Mouse (Mus musculus) embryo, embryonic 11.5 days (tissue): ENCODE measurements at regions not wholly inside any gene's neighbourhood (a gene's known extent, or its start where the extent isn't known, plus 50 kb on each side); places are given as distances from the start of the nearest gene placed in this dataset.

Experiments
- DNase-seq: peaks from one replicate; pipeline ENCODE4 v3.0.0-alpha.2; 2012; ENCODE audit warnings: low read depth, low spot score

DNA sequence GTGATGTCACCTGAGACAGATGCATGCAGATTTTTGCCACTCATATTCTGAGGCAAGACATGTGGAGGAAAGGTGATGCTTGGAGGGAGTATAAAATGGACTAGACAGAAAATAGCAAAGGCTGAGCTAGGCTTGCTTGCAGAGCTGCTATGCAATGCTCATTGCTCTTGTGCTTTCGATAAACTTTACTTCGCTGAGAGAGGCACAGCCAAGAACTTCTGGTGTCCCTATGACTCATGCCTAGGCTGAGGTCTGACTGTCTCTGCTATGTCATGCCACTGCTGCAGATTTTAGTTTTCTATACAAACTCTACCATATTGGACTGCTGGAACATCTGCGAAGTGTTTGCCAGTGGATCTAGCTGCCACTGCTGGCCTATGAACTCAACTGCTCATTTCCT is 687.5 kb upstream of the Pou3f3 start:
- DNase-seq, result no peak

DNA sequence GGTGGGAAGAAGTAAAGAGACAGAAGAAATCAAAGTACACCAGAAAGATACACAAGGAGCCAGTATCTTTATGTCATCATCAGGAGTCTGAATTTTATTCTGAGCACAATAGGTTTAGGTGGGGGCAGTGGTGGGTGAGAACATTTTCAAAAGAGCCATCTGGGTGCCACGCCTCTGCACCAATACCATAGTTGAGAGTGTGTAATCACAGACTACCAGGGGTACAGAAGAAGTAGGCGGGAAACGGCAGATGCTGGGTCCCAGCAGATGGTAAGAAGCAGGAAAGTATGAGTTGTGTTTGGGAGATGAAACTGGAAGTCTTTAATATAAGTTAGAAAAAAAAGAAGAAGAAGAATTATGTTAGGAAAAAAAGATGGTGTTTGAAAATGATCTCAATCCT is 682.7 kb upstream of the Pou3f3 start:
- DNase-seq, result no peak

DNA sequence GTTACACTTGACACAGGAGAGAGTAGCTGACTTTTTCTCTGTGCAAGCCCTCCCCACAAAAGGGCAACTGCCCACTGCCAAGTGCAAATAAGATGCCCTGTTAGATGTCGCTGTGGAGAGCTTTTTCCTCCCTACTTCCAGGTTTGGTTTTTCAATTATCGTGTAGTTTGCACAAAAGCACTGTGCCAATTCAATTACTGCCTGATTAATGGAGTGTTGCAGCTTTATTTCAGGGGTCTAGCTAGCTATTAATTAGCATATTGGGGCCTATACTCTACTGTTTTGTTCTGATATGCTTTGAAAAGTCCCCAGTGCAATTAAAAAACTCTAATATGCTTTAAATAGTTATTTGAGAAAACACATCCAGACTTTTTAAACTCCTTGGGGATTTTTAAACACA is 676.6 kb upstream of the Pou3f3 start:
- no peak for DNase-seq

DNA sequence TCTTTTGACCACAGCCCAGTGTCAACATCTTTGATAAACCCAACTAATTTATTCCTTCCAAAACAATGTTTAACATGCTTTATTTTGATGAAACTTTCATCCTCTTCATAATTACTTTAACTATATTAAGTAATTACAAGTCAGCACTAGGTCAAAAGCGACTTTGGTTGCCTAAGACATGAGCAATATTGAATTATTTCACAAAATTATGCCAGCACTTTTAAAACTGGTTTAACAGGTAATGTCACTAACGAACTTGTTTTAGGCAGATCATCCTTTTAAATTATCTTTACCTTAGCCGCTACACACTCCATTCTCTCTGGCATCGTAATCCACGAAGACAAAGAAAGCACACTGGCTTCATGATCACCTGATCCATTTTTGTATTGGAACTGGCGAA is 669.8 kb upstream of the Pou3f3 start:
- no peak for DNase-seq

DNA sequence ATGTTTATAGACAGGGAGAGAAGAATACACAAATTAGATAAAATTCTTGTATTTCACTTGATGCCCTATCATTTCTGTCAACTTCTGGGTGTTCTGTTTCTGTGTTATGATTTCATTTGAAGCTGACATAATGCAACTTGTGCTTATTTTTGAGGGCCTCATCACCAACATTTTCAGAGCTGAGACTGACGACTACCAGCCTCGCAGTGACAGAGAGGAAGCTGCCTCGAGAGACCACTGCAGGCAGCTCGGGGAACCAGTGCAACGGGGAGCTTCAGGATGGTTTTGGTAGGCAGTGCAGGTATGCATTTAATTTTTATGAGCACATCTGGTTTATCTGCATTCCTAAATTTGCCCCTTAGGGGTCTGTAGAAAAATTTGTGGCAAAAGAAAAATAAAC is 669.1 kb upstream of the Pou3f3 start:
- no peak for DNase-seq

DNA sequence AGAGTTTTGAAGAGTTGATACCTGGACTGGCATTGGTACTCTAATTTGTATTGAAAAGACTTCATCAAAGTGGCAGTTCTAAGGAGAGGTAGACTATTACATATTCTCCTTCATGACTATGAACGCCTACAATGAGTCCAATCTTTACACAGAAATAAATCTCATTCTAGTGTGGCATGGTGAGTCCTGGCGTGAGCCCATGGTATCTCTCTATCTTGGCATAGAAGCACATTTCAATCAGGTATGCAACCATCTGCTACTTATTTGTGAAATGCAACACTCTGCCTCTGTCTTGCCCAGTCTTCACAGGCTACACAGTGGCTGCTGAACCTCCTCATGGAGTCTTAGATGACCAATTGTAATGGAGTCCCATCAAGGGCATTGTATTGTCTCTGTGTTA is 661.8 kb upstream of the Pou3f3 start:
- no peak for DNase-seq

DNA sequence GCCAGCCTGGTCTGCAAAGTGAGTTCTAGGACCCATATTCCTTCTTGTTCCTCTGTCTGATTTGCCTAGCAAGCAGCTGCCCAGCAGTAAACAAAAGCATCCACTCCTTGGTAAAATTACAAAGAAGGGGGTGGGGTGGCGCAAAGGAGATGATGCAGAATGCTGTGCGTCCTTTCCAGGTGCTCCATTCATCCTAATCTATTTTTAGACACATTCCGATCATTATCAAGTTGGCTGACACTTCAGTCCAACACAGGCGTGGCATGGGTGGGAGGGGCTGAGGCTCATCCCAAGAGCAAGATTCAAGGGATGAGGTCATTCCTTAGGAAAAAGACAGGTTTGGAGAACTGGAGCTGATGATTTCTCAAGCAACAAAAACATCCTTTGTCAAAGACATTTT is 660.2 kb upstream of the Pou3f3 start:
- no peak for DNase-seq

DNA sequence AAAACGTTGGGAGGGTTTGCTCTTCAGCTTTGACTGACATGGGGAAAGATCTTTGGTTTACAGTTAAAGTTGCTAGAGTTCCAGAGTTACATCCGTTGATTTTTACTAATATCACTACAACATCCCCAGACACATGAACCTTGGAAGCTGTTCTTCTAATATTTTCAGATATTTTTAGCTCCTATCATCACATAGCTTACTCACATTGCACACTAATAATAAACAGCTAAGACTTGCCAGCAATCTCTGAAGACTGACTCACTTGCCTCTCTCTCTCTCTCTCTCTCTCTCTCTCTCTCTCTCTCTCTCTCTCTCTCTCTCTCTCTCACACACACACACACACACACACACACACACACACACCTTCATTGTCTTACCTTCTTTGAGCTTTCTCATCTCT is 654.0 kb upstream of the Pou3f3 start:
- DNase-seq, result no peak

DNA sequence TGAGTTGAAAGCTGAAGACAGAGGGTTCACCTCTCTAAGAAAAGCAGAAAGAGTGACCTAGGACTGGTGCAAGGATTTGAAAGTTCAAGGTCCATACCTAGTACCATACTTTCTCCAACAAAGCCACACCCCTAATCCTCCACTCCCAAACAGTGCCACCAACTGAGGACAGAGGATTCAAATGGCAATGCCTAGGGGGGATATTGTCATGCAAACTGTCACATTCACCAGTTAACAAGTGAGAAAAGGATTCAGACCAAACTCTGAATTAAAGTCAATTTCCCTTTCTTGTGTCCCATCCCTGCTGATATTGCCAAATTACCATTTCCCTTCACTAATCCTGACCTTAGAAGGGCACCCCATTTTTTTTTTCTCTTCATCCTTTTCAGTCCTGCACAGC is 637.1 kb upstream of the Pou3f3 start:
- no peak for DNase-seq

DNA sequence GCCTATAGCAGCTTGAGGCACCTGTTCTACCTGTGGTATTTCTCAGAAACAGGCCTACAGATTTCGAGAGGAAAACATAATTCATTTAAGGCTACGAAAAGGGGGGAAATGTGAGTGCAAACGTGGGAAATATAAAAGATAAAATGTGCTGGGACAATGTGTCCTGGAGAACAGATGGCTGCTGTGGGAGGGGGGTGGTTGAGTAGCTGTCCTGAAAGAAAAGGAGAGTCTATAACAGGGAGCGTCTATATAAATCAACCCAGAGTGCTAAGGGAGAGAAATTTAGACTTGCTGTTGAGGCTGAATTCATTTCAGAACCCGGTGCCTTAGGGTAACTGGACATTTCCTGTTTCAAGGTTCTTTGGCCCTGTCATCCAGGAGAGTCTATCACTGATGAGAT is 625.5 kb upstream of the Pou3f3 start:
- no peak for DNase-seq

DNA sequence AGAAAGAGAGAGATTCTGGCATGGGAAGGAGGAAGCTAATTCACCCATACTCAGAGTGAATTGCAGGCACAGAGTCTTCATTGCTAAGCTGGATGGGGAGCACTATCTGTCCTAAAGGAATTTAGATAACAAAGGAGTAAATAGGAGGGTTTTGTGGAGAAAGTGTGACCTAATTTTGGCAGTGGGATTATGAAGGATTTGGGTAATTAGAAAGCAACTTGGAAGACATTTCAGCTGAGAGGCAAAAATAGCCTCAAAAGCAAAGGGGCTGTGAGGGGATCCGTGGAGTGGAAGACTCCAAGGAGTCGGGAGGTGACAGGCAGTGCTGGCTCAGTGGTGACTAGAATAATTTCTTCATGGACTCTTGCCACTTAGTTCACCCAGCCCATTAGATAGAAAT is 599.5 kb upstream of the Pou3f3 start:
- no peak for DNase-seq

DNA sequence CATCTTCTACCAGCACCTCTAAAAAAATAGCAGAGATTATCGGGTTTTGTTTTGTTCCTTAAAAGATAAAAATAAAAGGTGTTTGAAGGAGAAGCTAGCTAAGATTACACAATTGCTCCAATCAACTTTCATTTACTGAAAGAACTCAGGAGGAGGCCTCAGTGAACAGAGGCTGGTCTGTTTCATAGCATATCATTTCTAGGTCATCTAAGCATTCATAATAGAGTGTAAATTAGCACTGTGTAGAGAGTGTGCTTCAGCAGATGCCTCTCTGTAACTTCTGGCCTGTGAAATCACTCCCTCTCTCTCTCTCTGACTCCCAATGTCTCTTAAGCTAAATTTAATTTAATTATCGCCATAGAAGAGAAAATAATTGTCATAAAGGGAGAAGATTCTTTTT is 597.0 kb upstream of the Pou3f3 start:
- DNase-seq, result no peak

DNA sequence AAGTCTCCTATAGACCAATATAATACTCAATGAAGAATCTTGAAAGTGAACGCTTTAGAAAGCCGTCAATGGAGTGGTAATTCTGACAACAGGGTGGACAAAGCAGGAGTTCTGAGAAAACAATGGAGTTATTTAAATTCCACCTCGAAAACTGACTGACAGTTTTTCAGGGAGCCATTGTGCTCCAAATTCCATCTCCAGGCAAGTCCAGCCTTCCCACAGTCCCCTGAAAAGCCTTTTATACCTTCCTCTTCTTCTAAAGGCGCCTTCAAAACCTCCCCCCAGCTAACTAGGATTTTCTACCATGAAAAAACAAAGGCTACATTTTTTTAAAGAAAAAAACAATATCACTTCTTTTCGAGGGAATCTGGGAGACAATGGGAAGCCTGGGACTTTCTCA is 588.0 kb upstream of the Pou3f3 start:
- DNase-seq, result no peak

DNA sequence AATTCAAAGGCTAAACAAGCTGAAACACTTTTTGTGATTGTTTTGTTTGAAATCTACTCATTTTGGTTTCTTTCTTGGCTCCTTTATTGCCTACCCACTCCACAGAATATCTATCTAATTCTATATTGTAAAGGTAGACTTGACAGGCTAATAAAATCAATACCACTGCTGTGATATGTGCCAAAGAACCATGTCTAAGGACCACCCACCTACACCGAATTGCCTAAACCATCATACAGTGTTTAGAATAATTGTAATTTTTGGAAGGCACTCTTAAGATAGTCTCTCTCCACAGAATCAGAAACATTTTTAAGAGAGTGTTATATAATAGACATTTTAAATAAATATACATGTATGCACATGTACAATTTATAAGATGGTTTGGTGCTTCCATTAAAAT is 587.6 kb upstream of the Pou3f3 start:
- no peak for DNase-seq

DNA sequence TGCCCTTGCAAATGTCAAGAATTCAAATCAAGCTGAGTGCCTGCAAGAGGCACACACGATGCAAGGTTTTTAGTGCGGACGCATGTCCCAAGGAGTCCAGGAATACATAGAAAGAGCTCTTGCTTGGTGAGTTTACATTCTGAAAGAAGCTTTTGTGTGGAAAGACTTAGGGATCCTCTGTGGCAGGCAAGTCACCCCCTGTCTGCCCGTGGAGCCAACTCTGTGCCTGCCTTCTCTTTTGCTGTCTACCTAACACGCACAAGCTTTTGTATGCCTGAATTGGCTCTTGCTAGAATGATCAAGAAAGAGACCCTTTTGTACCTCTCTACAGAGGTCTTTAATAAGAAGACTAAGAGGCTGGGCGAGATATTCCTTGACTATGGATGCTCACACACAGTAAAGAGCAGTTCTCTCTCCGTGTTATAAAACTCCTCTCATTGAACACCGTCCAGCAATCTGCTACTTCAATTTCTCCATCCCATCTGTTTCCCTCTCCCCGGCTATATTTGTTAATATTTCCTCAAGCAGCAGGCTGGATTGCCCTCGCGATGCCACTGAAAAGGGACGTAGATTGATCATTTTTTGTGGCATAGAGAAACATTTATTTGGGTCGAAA is 543.3 kb upstream of the Pou3f3 start:
- no peak for DNase-seq

DNA sequence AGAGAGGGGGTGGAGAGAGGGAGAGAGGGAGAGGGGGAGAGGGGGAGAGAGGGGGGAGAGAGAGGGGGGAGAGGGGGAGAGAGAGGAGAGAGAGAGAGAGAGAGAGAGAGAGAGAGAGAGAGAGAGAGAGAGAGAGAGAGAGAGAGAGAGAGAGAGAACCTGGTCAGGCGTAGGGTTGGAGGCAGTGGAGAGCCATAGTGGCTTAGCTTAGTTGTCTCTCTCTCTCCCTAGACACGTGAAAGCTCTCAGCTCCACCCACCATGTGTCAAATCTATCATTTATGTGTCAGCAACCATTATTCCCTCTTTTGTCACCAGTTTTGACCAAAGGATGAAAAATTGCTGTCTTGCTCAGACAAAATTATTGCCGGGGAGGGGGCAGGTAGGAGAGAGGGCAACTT is 542.7 kb upstream of the Pou3f3 start:
- no peak for DNase-seq

DNA sequence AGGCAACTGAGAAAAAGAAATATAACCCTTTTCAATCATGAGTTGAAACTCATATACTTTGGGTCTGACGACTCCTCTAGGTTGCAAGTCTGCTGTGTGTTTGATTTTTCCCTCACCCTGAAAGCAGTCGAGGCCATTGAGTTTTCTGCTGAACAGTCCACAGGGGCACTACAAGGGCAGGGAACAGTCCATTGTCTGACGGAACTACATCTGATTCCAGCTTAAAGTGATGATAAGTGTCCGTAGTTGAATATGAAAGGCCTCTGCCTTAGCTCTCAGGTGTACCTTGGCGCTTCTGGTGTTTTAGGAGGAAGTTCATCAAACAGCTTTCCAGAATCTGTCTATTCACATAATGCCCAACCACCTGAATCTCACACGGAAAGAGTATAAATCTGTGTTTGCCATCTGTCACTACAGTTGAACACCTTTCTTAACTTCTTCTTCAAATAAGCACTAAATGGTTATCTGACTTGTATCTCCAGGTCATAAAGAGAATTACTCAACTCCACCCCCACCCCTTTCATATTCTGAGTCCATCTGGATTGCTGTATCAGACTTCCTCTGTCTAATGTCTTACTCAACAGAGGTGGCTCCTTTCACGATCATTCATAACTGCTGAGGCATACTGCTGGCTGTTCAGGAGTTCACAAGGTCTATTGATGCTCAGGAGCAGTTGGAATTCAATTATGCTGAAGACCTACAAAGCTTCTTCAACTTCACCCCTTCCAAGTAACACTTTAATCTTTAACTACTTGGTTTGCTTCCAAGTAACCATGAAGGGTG is 527.6 kb upstream of the Pou3f3 start:
- no peak for DNase-seq

DNA sequence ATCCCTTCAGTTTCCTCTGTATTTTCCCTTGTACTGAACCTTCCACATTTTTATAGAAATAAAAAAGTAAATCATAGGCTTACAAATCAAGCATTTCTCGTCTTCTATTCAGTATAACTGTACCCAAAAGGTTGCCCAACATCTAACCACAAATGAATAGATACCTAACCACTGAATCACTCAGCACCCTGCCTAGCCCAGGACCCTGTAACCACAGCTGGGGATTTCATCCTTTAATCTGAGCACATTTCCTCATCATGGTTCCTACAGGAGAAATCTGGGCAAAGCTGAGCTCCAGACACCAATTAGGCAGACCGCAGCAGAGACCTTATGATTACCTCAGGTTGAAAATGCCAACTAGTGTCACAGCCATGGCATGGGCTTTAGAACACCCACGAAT is 526.1 kb upstream of the Pou3f3 start:
- no peak for DNase-seq

DNA sequence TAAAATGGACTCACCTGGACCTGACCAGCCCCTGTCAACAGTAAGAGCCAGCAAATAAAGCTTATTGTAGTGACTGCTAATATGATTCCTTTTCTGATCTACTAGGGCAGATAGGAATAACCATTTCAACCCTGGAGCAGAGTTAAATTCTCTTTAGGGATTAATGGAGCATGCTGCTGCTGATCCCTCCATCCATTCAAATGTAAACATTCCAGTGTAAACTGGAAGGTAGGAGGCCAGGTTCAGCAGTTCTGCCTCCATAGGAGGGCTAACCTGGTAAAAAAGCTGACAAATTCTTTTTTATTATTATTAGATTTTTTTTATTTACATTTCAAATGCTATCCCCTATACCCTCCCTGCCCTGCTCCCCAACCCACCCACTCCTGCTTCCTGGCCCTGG is 509.3 kb upstream of the Pou3f3 start:
- DNase-seq, result no peak

DNA sequence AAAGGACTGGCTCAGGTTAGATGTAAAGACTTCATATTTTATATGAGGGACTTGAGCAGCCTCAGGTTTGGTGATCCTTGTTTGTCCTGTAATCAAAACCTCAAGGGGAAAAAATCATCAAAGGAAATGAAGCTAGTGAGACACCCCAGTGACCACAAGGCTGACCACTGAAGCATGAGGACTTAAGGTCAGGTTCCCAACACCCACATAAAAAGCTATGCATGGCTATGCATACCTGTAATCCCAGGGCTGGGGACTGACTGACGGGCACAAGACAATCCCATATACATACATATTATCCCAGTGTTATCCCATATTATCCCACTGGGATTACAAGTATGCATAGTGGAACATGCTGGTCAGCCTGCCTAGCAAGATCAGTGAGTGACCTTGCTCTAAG is 467.5 kb upstream of the Pou3f3 start:
- DNase-seq, result no peak

DNA sequence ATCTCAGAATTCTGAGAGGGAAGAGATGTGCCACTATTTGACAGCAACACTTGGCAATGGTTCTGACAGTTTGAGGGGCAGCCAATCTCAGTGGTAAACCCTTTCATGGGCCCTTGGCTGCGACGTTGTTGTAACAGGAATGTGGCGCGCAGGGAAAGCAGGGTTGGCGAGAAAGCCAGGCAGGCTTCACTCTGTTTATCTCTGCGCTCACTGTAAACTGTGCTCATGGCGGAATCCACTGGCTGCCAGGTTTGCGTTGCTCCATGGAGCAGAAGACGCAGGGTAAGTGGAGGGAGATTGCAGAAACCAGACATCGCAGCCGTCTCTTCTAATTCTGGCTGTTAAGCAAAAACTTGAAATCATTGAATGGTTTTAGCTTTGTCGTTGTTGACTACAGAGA is 465.9 kb upstream of the Pou3f3 start:
- no peak for DNase-seq

DNA sequence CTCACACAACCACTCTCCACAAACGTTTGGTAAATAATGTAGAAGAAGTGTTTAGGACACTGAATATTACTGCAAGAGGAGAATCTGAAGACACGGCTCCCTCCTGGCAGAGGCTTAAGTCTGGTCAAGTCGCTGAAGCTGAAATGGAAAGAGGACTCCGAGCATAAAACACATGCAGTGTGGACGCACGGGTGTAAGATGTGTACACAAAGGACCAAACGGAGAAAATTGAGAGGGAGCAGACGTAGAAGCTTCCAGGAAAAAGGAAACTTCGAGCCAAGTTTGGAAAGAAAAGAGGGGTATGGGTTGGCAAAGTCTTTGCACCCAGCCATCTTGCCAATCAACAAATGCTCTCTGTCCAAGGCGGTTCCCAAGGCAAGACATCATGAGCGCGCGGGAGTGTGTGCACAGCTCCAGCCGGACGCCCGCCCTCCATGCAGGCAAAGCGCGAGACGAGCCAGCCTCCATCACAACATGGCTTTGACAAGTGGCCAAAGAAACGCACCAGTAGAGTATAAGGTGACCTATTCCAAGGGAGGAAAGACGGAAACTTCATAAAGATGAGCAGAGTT is 465.0 kb upstream of the Pou3f3 start:
- DNase-seq, result no peak

DNA sequence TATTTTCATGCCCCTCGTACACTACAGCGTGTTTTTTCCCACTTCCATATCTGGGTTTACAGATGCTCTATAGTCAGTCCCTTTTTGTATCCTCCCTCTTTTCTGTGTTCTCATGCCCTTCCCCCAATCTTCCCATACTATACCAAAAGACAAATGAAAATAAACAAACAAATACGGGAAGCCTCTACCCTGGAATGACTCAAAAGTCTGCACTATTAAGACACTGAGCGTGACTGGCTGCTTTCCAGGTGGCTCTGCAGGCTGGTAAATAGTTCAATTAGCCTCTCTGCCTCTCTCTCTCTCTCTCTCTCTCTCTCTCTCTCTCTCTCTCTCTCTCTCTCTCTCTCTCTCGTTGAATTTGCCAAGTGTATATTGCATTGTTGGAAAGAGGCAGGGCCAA is 464.5 kb upstream of the Pou3f3 start:
- DNase-seq, result no peak
